Mouse (Mus musculus) spleen, adult 2 months (tissue): ENCODE data around the gene C5ar1.

Experiments used
- CTCF ChIP-seq: fragments of 200-500 bp; IDR thresholded peaks from 2 replicates; pipeline ENCODE4 v1.5.1; 2011; ENCODE audit warnings: mild to moderate bottlenecking, inconsistent platforms; ENCODE audit not compliant: insufficient read depth, insufficient read length, insufficient replicate concordance; ENCODE audit errors: extremely low read depth
- POLR2A ChIP-seq: fragments of 200-500 bp; IDR thresholded peaks from 2 replicates; pipeline ENCODE4 v1.6.1; 2011; ENCODE audit warnings: low read depth, low read length, inconsistent platforms

- TF ChIP-seq POLR2A, result no peak
- no peak for TF ChIP-seq CTCF
These were observed 19.8 kb downstream of the C5ar1 start for GRCm38 (mm10) chr7:16239554-16239997.
